Mouse (Mus musculus): ENCODE results near the gene Ticam1.

DNA sequence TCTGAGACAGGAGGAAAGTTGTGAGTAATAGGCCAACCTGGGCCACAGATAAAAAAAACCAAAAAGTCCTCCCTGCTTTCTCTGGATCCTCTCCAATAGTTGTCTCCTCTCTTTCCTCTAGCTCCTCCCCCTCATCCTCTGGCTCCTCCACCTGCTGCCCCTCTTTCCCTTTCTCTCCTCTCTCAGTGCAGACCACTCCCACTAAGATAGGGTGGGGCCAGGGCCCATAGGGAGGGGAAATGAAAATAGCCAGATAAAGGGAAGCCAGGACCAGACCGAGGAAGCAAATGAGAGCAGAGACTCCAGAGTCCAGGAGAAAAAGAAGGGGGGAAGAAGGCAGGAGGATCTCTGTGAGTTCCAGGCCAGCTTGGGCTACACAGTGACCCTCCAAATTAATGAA lies 51.7 kb downstream of the Ticam1 start:
- no peak for TF ChIP-seq POLR2A (IDR thresholded peaks at IDR 0.05; ENCODE audit: low read depth, low read length)
- no peak for TF ChIP-seq CTCF (conservative IDR thresholded peaks at IDR 0.05; ENCODE audit: insufficient read depth, insufficient read length, low read depth, low read length)
